Mouse (Mus musculus) heart, postnatal 0 days (tissue): ENCODE measurements at regions not wholly inside any gene's neighbourhood (a gene's known extent, or its start where the extent isn't known, plus 50 kb on each side); places are given as distances from the start of the nearest gene placed in this dataset.

Source experiments
- CTCF ChIP-seq: IDR thresholded peaks from 2 replicates; pipeline ENCODE4 v1.5.1; 2016; ENCODE audit warnings: antibody characterized with exemption, control low read depth, low read depth
- EP300 ChIP-seq: IDR thresholded peaks from 2 replicates; pipeline ENCODE4 v1.6.1; 2016; ENCODE audit warnings: antibody characterized with exemption, low read depth

- no peak for TF ChIP-seq CTCF
- no peak for TF ChIP-seq EP300
These were observed 75.6 kb downstream of the Cops8 start for GRCm38 (mm10) chr1:90678416-90678815.
